Mouse (Mus musculus): ENCODE results near the gene Ranbp2.
"Not testable (repeated sequence)": the region's sequence is repeated elsewhere in the genome, so short reads cannot be mapped to it uniquely, and the experiment has no call there.

DNA sequence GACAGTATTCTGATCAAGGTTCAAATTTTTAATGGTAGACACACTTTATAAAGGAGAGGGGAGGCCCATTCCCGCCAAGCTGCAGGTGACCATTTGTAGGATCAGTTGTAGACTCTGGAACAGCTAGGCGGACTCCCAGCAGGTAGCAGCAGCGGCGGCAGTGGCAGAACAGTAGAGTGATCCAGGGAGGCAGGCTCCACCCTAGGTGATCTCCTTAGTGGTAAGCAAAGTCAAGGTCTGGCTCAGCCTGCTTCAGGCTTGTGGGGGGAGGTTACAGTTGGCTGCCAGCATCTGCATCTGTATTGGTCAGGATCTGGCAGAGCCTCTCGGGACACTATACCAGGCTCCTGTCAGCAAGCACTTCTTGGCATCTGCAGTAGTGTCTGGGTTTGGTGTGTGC is 89.6 kb downstream of the Ranbp2 start:
- TF ChIP-seq CTCF (IDR thresholded peaks at IDR 0.05; ENCODE audit: low read depth, low read length); POLR2A (IDR thresholded peaks at IDR 0.05; ENCODE audit: extremely low read depth, insufficient read depth, low read length): not testable (repeated sequence)
